Mouse (Mus musculus): ENCODE data around the gene Gm11567. TPM values are rescaled to one million over a fixed set of nuclear protein-coding genes. Genes with fewer than 3 reads are reported as not detected.
"Not testable (repeated sequence)": the region's sequence is repeated elsewhere in the genome, so short reads cannot be mapped to it uniquely, and the experiment has no call there.

The Gm11567 gene
- polyA plus RNA-seq (2012; ENCODE audit: insufficient read depth, insufficient read length, low replicate concordance, missing spikeins), result not detected in 2 replicates

DNA sequence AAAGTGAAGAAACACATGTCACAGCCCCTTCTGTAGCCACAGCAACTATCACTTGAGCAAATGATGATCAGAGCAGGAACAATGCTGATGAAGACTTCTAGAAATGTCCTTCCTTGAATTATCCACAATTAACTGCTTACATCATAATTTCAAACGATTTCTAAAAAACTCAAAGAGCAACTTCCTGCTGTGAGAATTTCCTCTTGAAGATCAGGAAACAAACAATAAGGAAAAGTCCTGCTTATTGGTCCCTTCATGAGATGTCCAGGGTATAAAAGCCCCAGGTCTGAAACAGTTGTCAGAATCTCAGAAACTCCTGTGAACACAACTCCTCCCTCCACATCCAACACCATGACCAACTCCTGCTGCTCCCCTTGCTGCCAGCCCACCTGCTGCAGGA is at the start of gene Gm11567:
TSS of gene Gm11567 (plus strand) at position 301 of the 400 bp plus-strand sequence.
- H3K27ac ChIP-seq (ENCODE audit: insufficient read depth, low read depth, low read length); H3K4me3 ChIP-seq (ENCODE audit: insufficient read depth, low read depth, low read length); H3K4me1 ChIP-seq (ENCODE audit: control insufficient read depth, insufficient read depth, low read length): not testable (repeated sequence)
- WGBS, result 49% methylated on average over 1 of the region's 1 CpGs

- Histone ChIP-seq H3K4me1 (ENCODE audit: control insufficient read depth, insufficient read depth, low read length) (no peaks in the 10 kb centered on the region), H3K4me3 (ENCODE audit: insufficient read depth, low read depth, low read length) (no peak within 1 kb of the TSS), H3K27ac (ENCODE audit: insufficient read depth, low read depth, low read length) (no peak within 1 kb of the TSS)
- no peak for TF ChIP-seq CTCF (IDR thresholded peaks at IDR 0.05; ENCODE audit: insufficient read depth, low read depth, low read length)
- no peak for TF ChIP-seq POLR2A (IDR thresholded peaks at IDR 0.05; ENCODE audit: insufficient read depth, low read depth, low read length)
- 76% methylated on average over 1 of the region's 1 CpGs for WGBS
These were observed 41.0 kb upstream of the Gm11567 start, which contains the start of gene 2300003K06Rik for GRCm38 (mm10) chr11:99837966-99838365. Gene 2300003K06Rik (minus strand): TSS chr11:99838066.

DNA sequence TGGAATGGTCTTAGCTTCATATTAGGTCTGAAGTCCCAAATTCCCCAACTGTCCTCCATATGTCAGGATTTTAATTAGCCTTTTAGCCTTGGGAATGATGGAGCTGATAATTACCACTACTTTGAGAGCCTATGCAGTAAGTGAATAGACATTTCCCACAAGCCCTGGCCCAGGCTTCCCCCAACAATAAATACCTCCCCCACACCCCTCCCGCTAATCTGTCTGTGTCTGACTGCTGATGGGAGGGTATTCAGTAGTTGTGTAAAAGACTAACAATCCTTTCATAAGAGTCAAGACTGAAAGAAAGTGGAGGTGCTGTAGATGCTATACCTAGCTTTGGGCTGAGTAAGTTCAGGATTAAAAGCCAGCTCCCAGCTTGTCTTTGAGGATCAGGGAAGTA is 36.8 kb upstream of the Gm11567 start:
- WGBS, result 40% methylated on average over 1 of the region's 1 CpGs
- H3K4me1 ChIP-seq (ENCODE audit: control insufficient read depth, insufficient read depth, low read length), result no peaks in the 10 kb centered on the region
- no peak overlapping the region for H3K27ac ChIP-seq (ENCODE audit: insufficient read depth, low read depth, low read length)
- no peak overlapping the region for H3K4me3 ChIP-seq (ENCODE audit: insufficient read depth, low read depth, low read length)
- TF ChIP-seq POLR2A (IDR thresholded peaks at IDR 0.05; ENCODE audit: insufficient read depth, low read depth, low read length), result no peak
- TF ChIP-seq CTCF (IDR thresholded peaks at IDR 0.05; ENCODE audit: insufficient read depth, low read depth, low read length), result no peak

GRCm38 (mm10) chr11:99846746-99847145 is 32.2 kb upstream of the Gm11567 start:
- WGBS, result 96% methylated on average over 2 of the region's 2 CpGs
- Histone ChIP-seq H3K4me3 (ENCODE audit: insufficient read depth, low read depth, low read length) (no peak overlapping the region), H3K27ac (ENCODE audit: insufficient read depth, low read depth, low read length) (no peak overlapping the region), H3K4me1 (ENCODE audit: control insufficient read depth, insufficient read depth, low read length) (no peaks in the 10 kb centered on the region)
- TF ChIP-seq CTCF (IDR thresholded peaks at IDR 0.05; ENCODE audit: insufficient read depth, low read depth, low read length), result no peak
- TF ChIP-seq POLR2A (IDR thresholded peaks at IDR 0.05; ENCODE audit: insufficient read depth, low read depth, low read length), result no peak

GRCm38 (mm10) chr11:99851508-99851907 is 27.5 kb upstream of the Gm11567 start, which contains the start of gene Krtap4-16:
Gene Krtap4-16 (minus strand): TSS chr11:99851608.
- H3K4me3 ChIP-seq (ENCODE audit: insufficient read depth, low read depth, low read length), result no peak within 1 kb of the TSS
- H3K4me1 ChIP-seq (ENCODE audit: control insufficient read depth, insufficient read depth, low read length), result no peaks in the 10 kb centered on the region
- no peak within 1 kb of the TSS for H3K27ac ChIP-seq (ENCODE audit: insufficient read depth, low read depth, low read length)
- TF ChIP-seq POLR2A (IDR thresholded peaks at IDR 0.05; ENCODE audit: insufficient read depth, low read depth, low read length) (no peak), CTCF (IDR thresholded peaks at IDR 0.05; ENCODE audit: insufficient read depth, low read depth, low read length) (no peak)

- H3K27ac ChIP-seq (ENCODE audit: insufficient read depth, low read depth, low read length), result no peak overlapping the region
- TF ChIP-seq CTCF (IDR thresholded peaks at IDR 0.05; ENCODE audit: insufficient read depth, low read depth, low read length) (no peak), POLR2A (IDR thresholded peaks at IDR 0.05; ENCODE audit: insufficient read depth, low read depth, low read length) (no peak)
- no peak overlapping the region for H3K4me3 ChIP-seq (ENCODE audit: insufficient read depth, low read depth, low read length)
- 62% methylated on average over 3 of the region's 3 CpGs for WGBS
- H3K4me1 ChIP-seq (ENCODE audit: control insufficient read depth, insufficient read depth, low read length), result no peaks in the 10 kb centered on the region
These were observed 24.9 kb upstream of the Gm11567 start for GRCm38 (mm10) chr11:99854121-99854520.

- Histone ChIP-seq H3K4me1 (ENCODE audit: control insufficient read depth, insufficient read depth, low read length) (no peaks in the 10 kb centered on the region), H3K4me3 (ENCODE audit: insufficient read depth, low read depth, low read length) (no peak within 1 kb of the TSS), H3K27ac (ENCODE audit: insufficient read depth, low read depth, low read length) (no peak within 1 kb of the TSS)
- WGBS, result 88% methylated on average over 2 of the region's 2 CpGs
- TF ChIP-seq POLR2A (IDR thresholded peaks at IDR 0.05; ENCODE audit: insufficient read depth, low read depth, low read length), result no peak
- TF ChIP-seq CTCF (IDR thresholded peaks at IDR 0.05; ENCODE audit: insufficient read depth, low read depth, low read length), result no peak
These were observed 21.4 kb upstream of the Gm11567 start, which contains the start of gene Gm11568 for GRCm38 (mm10) chr11:99857617-99858016. Gene Gm11568 (plus strand): TSS chr11:99857917.

DNA sequence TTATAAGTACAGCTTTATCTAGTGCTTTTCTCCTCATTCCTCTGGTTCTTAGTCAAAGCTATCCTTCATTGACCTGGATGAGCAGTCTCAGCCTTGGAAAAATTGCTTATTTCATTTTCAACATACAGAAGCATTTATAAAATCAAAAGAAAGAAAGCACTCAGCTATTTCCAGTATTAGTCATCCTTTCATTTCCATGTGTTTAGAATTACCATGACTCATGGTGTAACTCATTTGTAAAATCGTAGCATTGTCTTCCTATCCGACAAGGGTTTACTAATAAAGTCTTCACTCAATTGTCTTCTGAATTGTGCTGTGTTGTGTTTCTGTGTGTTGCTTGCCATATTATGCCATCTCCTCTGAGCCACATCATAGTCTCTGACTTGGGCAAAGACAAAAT is 20.2 kb upstream of the Gm11567 start:
- WGBS, result 32% methylated on average over 2 of the region's 2 CpGs
- Histone ChIP-seq H3K4me3 (ENCODE audit: insufficient read depth, low read depth, low read length) (no peak overlapping the region), H3K27ac (ENCODE audit: insufficient read depth, low read depth, low read length) (no peak overlapping the region), H3K4me1 (ENCODE audit: control insufficient read depth, insufficient read depth, low read length) (no peaks in the 10 kb centered on the region)
- TF ChIP-seq POLR2A (IDR thresholded peaks at IDR 0.05; ENCODE audit: insufficient read depth, low read depth, low read length), result no peak
- TF ChIP-seq CTCF (IDR thresholded peaks at IDR 0.05; ENCODE audit: insufficient read depth, low read depth, low read length), result no peak

DNA sequence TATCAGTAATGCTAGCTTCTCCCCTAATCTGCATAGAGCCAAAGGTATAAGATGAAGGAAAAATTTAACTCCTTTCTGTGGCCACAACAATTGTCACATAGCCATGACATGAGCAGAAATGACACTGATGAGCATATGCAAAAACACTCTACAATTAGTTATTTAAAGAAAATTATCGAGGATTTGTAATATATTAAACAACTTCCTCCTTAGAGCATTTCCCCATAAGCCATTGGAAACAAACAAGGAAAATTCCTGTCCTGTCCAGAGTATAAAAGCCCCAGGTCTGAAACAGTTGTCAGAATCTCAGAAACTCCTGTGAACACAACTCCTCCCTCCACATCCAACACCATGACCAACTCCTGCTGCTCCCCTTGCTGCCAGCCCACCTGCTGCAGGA is 14.8 kb upstream of the Gm11567 start, which contains the start of gene Gm11559:
TSS of gene Gm11559 (plus strand) at position 301 of the 400 bp plus-strand sequence.
- not testable (repeated sequence) for H3K4me1 ChIP-seq (ENCODE audit: control insufficient read depth, insufficient read depth, low read length); H3K27ac ChIP-seq (ENCODE audit: insufficient read depth, low read depth, low read length); H3K4me3 ChIP-seq (ENCODE audit: insufficient read depth, low read depth, low read length)
- WGBS, result 66% methylated on average over 1 of the region's 1 CpGs

- not testable (repeated sequence) for H3K4me1 ChIP-seq (ENCODE audit: control insufficient read depth, insufficient read depth, low read length); H3K27ac ChIP-seq (ENCODE audit: insufficient read depth, low read depth, low read length); H3K4me3 ChIP-seq (ENCODE audit: insufficient read depth, low read depth, low read length)
- WGBS, result 34% methylated on average over 1 of the region's 1 CpGs
These were observed 5.9 kb upstream of the Gm11567 start, which contains the start of gene Krtap9-1 for GRCm38 (mm10) chr11:99873089-99873488. Gene Krtap9-1 (plus strand): TSS chr11:99873389.

Data from olfactory bulb, adult 2 months (tissue).